Mouse (Mus musculus) gonadal fat pad, adult 2 months (tissue): Measurements from ENCODE around the gene Fstl4. TPM values are rescaled to one million over a fixed set of nuclear protein-coding genes. Genes with fewer than 3 reads are reported as not detected.

Experiments used
- DNase-seq: peaks from one replicate; pipeline ENCODE4 v3.0.0-alpha.2; 2012; ENCODE audit warnings: low read depth
- polyA plus RNA-seq: library from polyadenylated mRNA; depleted of rRNA; stranded (reverse); fragments of >200 nt; gene quantifications from 2 replicates; pipeline ENCODE4 v1.2.3, GENCODE M21; 2012; rRNA removed

The Fstl4 gene
- polyA plus RNA-seq = 0.50 and 1.2 TPM in 2 replicates

GRCm38 (mm10) chr11:52764461-52764893 lies at the start of gene Fstl4:
Fstl4 (plus strand) TSS chr11:52764634.
- DNase-seq = no peak

- no peak for DNase-seq
These were observed 45.9 kb upstream of the Fstl4 start for GRCm38 (mm10) chr11:52718570-52718969.

- no peak for DNase-seq
These were observed 43.3 kb upstream of the Fstl4 start for GRCm38 (mm10) chr11:52721087-52721486.

- DNase-seq = no peak
These were observed 41.7 kb upstream of the Fstl4 start for GRCm38 (mm10) chr11:52722706-52723105.

- no peak for DNase-seq
These were observed 38.4 kb upstream of the Fstl4 start for GRCm38 (mm10) chr11:52726001-52726400.

GRCm38 (mm10) chr11:52728479-52728878 lies 36.0 kb upstream of the Fstl4 start:
- DNase-seq = no peak

GRCm38 (mm10) chr11:52729890-52730289 lies 34.5 kb upstream of the Fstl4 start:
- no peak for DNase-seq

GRCm38 (mm10) chr11:52731979-52732378 lies 32.5 kb upstream of the Fstl4 start:
- no peak for DNase-seq

- DNase-seq = no peak
These were observed 29.8 kb upstream of the Fstl4 start for GRCm38 (mm10) chr11:52734493-52735195.

- DNase-seq = no peak
These were observed 25.2 kb upstream of the Fstl4 start for GRCm38 (mm10) chr11:52739187-52739586.

GRCm38 (mm10) chr11:52740466-52740865 lies 24.0 kb upstream of the Fstl4 start:
- DNase-seq = no peak

GRCm38 (mm10) chr11:52743956-52744355 lies 20.5 kb upstream of the Fstl4 start:
- DNase-seq = no peak

GRCm38 (mm10) chr11:52744593-52745450 lies 19.6 kb upstream of the Fstl4 start:
- no peak for DNase-seq

- DNase-seq = no peak
These were observed 17.2 kb upstream of the Fstl4 start for GRCm38 (mm10) chr11:52747206-52747605.

- no peak for DNase-seq
These were observed 16.5 kb upstream of the Fstl4 start for GRCm38 (mm10) chr11:52747766-52748456.

- DNase-seq = no peak
These were observed 14.4 kb upstream of the Fstl4 start for GRCm38 (mm10) chr11:52749988-52750387.

- DNase-seq = no peak
These were observed 11.9 kb upstream of the Fstl4 start for GRCm38 (mm10) chr11:52752524-52752923.

- no peak for DNase-seq
These were observed 11.2 kb upstream of the Fstl4 start for GRCm38 (mm10) chr11:52753261-52753660.

GRCm38 (mm10) chr11:52761800-52762199 lies 2.6 kb upstream of the Fstl4 start:
- no peak for DNase-seq

- no peak for DNase-seq
These were observed 652 bp downstream of the Fstl4 start for GRCm38 (mm10) chr11:52764894-52765677.

- DNase-seq = no peak
These were observed 1.3 kb downstream of the Fstl4 start for GRCm38 (mm10) chr11:52765678-52766254.
